Mouse (Mus musculus) urinary bladder, postnatal 25 days (tissue): ENCODE results near the gene Adamts9.

ENCODE experiments used
- DNase-seq: peaks from one replicate; pipeline ENCODE4 v3.0.0; 2022; ENCODE audit warnings: low spot score

Gene Adamts9

GRCm38 (mm10) chr6:92924536-92924935, 18.8 kb downstream of the Adamts9 start:
- DNase-seq: no peak

- DNase-seq: no peak
Observed at GRCm38 (mm10) chr6:92921843-92922242, 21.4 kb downstream of the Adamts9 start.

- DNase-seq: no peak
Observed at GRCm38 (mm10) chr6:92920938-92921689, 22.2 kb downstream of the Adamts9 start.

GRCm38 (mm10) chr6:92910611-92911010, 32.7 kb downstream of the Adamts9 start:
- no peak for DNase-seq

- DNase-seq: no peak
Observed at GRCm38 (mm10) chr6:92909361-92909760, 33.9 kb downstream of the Adamts9 start.

- no peak for DNase-seq
Observed at GRCm38 (mm10) chr6:92905922-92906321, 37.4 kb downstream of the Adamts9 start.

GRCm38 (mm10) chr6:92904491-92904890, 38.8 kb downstream of the Adamts9 start:
- DNase-seq: no peak

- DNase-seq: no peak
Observed at GRCm38 (mm10) chr6:92904037-92904436, 39.3 kb downstream of the Adamts9 start.

GRCm38 (mm10) chr6:92891535-92891934, 51.8 kb downstream of the Adamts9 start:
- DNase-seq: no peak

GRCm38 (mm10) chr6:92883131-92883900, 60.0 kb downstream of the Adamts9 start:
- no peak for DNase-seq

- no peak for DNase-seq
Observed at GRCm38 (mm10) chr6:92882446-92882845, 60.8 kb downstream of the Adamts9 start.

- no peak for DNase-seq
Observed at GRCm38 (mm10) chr6:92879700-92880265, 63.5 kb downstream of the Adamts9 start.

- DNase-seq: no peak
Observed at GRCm38 (mm10) chr6:92878771-92879170, 64.5 kb downstream of the Adamts9 start.

GRCm38 (mm10) chr6:92877236-92877635, 66.1 kb downstream of the Adamts9 start:
- no peak for DNase-seq

GRCm38 (mm10) chr6:92876121-92876520, 67.2 kb downstream of the Adamts9 start:
- DNase-seq: no peak

GRCm38 (mm10) chr6:92875340-92875739, 68.0 kb downstream of the Adamts9 start:
- DNase-seq: no peak

GRCm38 (mm10) chr6:92874854-92875253, 68.4 kb downstream of the Adamts9 start:
- DNase-seq: no peak

GRCm38 (mm10) chr6:92872766-92873165, 70.5 kb downstream of the Adamts9 start:
- no peak for DNase-seq

GRCm38 (mm10) chr6:92871813-92872212, 71.5 kb downstream of the Adamts9 start:
- no peak for DNase-seq

GRCm38 (mm10) chr6:92869582-92870219, 73.6 kb downstream of the Adamts9 start:
- no peak for DNase-seq

GRCm38 (mm10) chr6:92869089-92869581, 74.2 kb downstream of the Adamts9 start, which contains the start of gene Gm15737:
TSS of gene Gm15737 (plus strand) at chr6:92869357.
- DNase-seq: peak; percentile 14

GRCm38 (mm10) chr6:92862599-92862998, 80.7 kb downstream of the Adamts9 start:
- no peak for DNase-seq
